Mouse (Mus musculus) intestine, embryonic 15.5 days (tissue): ENCODE measurements around the gene Tns2. TPM values are rescaled to one million over a fixed set of nuclear protein-coding genes. Genes with fewer than 3 reads are reported as not detected.
A peak's percentile ranks its signal among the peaks of the same experiment; 100 is the strongest.

Experiments used
- ATAC-seq: fragments of 200-750 bp; cut with Nextera tagmentation; 2 replicates; pipeline ENCODE4 v1.8.0; 2017; ENCODE audit warnings: moderate TSS enrichment, moderate library complexity
- H3K27ac ChIP-seq: fragments of 300-500 bp; sonication (generic); 2 replicates; pipeline ENCODE4 v1.5.1; 2015; ENCODE audit warnings: mild to moderate bottlenecking, inconsistent platforms
- H3K27me3 ChIP-seq: fragments of 300-500 bp; sonication (generic); replicated peaks from 2 replicates; pipeline ENCODE4 v1.6.1; 2015; ENCODE audit warnings: inconsistent platforms
- H3K36me3 ChIP-seq: fragments of 300-500 bp; sonication (generic); 2 replicates; pipeline ENCODE4 v1.6.1; 2015; ENCODE audit warnings: inconsistent platforms
- H3K4me1 ChIP-seq: fragments of 300-500 bp; sonication (generic); replicated peaks from 2 replicates; pipeline ENCODE4 v1.6.1; 2015; ENCODE audit warnings: inconsistent platforms
- H3K4me2 ChIP-seq: fragments of 300-500 bp; sonication (generic); replicated peaks from 2 replicates; pipeline ENCODE4 v1.6.1; 2015; ENCODE audit warnings: mild to moderate bottlenecking, inconsistent platforms
- H3K4me3 ChIP-seq: fragments of 300-500 bp; sonication (generic); replicated peaks from 2 replicates; pipeline ENCODE4 v1.5.1; 2015; ENCODE audit warnings: inconsistent platforms
- H3K9ac ChIP-seq: fragments of 300-500 bp; sonication (generic); 2 replicates; pipeline ENCODE4 v1.6.1; 2015; ENCODE audit warnings: inconsistent platforms
- H3K9me3 ChIP-seq: fragments of 300-500 bp; sonication (generic); 2 replicates; pipeline ENCODE4 v1.6.1; 2016; ENCODE audit warnings: inconsistent platforms
- WGBS: fragments of 180-500 bp; shearing (Covaris S2); methylation state at CpG from one replicate; pipeline ENCODE4 v1.1.7; 2015; 5-methylcytosine and 5-hydroxymethylcytosine counted together
- polyA plus RNA-seq: library from polyadenylated mRNA; unstranded; fragments of >200 nt; fragmentation: Nextera tagmentation; extraction: Ambion mirVana; gene quantifications from 2 replicates; pipeline ENCODE4 v1.2.1, GENCODE M21; 2015

Tns2 gene
- polyA plus RNA-seq, 1 experiment from 2014 or later = 28.2 TPM

DNA sequence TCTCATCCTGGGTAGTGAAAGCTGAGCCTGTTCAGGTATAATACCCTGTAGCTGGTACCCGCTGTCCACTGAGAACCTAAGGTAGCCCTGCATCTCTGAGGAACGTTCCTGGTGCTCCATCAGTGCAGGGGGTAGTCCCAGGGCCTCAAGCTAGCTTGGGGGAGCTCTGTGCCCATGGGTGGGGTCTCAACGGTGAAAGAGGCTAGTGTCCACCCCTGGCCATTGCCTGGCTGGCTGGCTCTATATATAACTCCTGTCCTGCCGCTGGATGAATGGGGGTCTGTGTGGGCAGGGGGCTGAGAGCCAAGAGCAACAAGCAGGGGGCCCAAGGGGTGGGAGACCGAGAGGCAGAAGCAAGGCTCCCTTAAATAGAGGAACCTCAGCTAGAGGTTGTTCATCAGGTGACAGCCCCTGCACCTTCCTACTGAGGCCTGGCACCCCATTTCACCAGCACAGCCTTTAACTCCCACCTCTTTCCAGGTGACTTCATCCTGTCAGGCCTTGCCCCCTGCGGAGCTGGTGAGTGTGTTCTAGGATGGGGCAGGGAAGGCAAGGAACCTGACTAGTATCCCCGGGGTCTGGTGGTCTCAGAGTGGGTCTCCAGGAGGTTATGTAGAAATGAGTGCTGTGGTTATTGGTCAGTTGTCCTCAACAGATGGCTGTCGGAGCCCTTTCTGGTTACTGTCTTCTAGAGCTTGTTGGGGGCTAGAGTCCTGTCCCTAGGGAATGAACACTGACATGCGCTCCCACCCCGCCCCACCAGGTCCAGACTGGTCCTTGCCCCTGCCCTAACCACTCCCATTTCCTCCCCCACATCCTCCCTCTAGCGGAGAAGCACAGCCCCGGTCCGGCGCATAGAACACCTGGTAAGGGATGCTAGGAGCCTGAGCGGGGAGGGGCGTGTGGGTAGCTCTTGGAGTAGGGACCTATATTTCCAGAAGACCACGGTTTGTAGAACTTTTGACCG lies 5.8 kb downstream of the Tns2 start:
- no peaks in the 10 kb centered on the region for H3K27me3 ChIP-seq
- peak overlapping the region; percentile 65 for H3K4me2 ChIP-seq
- H3K9ac ChIP-seq = no peak overlapping the region
- H3K9me3 ChIP-seq = no peaks in the 10 kb centered on the region
- no peak overlapping the region for H3K27ac ChIP-seq
- 0 out of 2 replicates have a peak overlapping the region, but pooled peaks have one; percentile 33 for H3K4me3 ChIP-seq
- H3K36me3 ChIP-seq = peaks cover 16% of the 10 kb centered on the region
- peaks cover 64% of the 10 kb centered on the region for H3K4me1 ChIP-seq
- WGBS = 40% methylated on average over 18 of the region's 18 CpGs
- no peak for ATAC-seq

- peaks cover 19% of the 10 kb centered on the region for H3K36me3 ChIP-seq
- ATAC-seq = peak; percentile 16; the same call in 1 of the 2 replicates
- 26% methylated on average over 38 of the region's 38 CpGs for WGBS
Observed at GRCm38 (mm10) chr15:102106754-102107456, 6.7 kb downstream of the Tns2 start.

GRCm38 (mm10) chr15:102107689-102108573 lies 7.7 kb downstream of the Tns2 start:
- ATAC-seq = no peak
- H3K27ac ChIP-seq = no peak overlapping the region
- H3K9me3 ChIP-seq = no peaks in the 10 kb centered on the region
- H3K4me3 ChIP-seq = no peak overlapping the region
- 45% methylated on average over 13 of the region's 13 CpGs for WGBS
- H3K36me3 ChIP-seq = peaks cover 23% of the 10 kb centered on the region
- H3K27me3 ChIP-seq = no peaks in the 10 kb centered on the region
- H3K4me1 ChIP-seq = peaks cover 46% of the 10 kb centered on the region
- no peak overlapping the region for H3K9ac ChIP-seq
- H3K4me2 ChIP-seq = peak overlapping the region; percentile 65; the same call in 1 of the 2 replicates

More at GRCm38 (mm10) chr15:102106754-102107456, 6.7 kb downstream of the Tns2 start:
- H3K9ac ChIP-seq = peak overlapping the region; percentile 36; the same call in 1 of the 2 replicates
- H3K27ac ChIP-seq = no peak overlapping the region
- peak overlapping the region; percentile 65 for H3K4me2 ChIP-seq
- H3K27me3 ChIP-seq = no peaks in the 10 kb centered on the region
- peak overlapping the region; percentile 33 for H3K4me3 ChIP-seq
- H3K9me3 ChIP-seq = no peaks in the 10 kb centered on the region
- peaks cover 56% of the 10 kb centered on the region for H3K4me1 ChIP-seq

GRCm38 (mm10) chr15:102108651-102109525 lies 8.7 kb downstream of the Tns2 start:
- Histone ChIP-seq H3K9me3 (no peaks in the 10 kb centered on the region), H3K27me3 (no peaks in the 10 kb centered on the region), H3K4me3 (no peak overlapping the region), H3K9ac (no peak overlapping the region), H3K27ac (no peak overlapping the region), H3K4me2 (no peak overlapping the region), H3K4me1 (peaks cover 41% of the 10 kb centered on the region), H3K36me3 (peaks cover 31% of the 10 kb centered on the region)
- 50% methylated on average over 18 of the region's 18 CpGs for WGBS
- peak; percentile 26 for ATAC-seq

- Histone ChIP-seq H3K4me1 (peaks cover 30% of the 10 kb centered on the region), H3K4me3 (no peak overlapping the region), H3K27me3 (no peaks in the 10 kb centered on the region), H3K4me2 (no peak overlapping the region), H3K9me3 (no peaks in the 10 kb centered on the region), H3K9ac (no peak overlapping the region), H3K27ac (no peak overlapping the region), H3K36me3 (peaks cover 31% of the 10 kb centered on the region)
- WGBS = 86% methylated on average over 7 of the region's 7 CpGs
- ATAC-seq = no peak
Observed at GRCm38 (mm10) chr15:102110271-102110670, 10.1 kb downstream of the Tns2 start.

GRCm38 (mm10) chr15:102110701-102111494 lies 10.7 kb downstream of the Tns2 start:
- H3K27me3 ChIP-seq = no peaks in the 10 kb centered on the region
- WGBS = 72% methylated on average over 29 of the region's 29 CpGs
- no peak overlapping the region for H3K27ac ChIP-seq
- H3K4me1 ChIP-seq = peaks cover 25% of the 10 kb centered on the region
- ATAC-seq = no peak
- H3K4me2 ChIP-seq = no peak overlapping the region
- no peak overlapping the region for H3K4me3 ChIP-seq
- H3K9me3 ChIP-seq = no peaks in the 10 kb centered on the region
- H3K36me3 ChIP-seq = peaks cover 37% of the 10 kb centered on the region
- no peak overlapping the region for H3K9ac ChIP-seq

GRCm38 (mm10) chr15:102111495-102111829 lies 11.2 kb downstream of the Tns2 start:
- WGBS = 80% methylated on average over 11 of the region's 11 CpGs
- H3K9ac ChIP-seq = no peak overlapping the region

DNA sequence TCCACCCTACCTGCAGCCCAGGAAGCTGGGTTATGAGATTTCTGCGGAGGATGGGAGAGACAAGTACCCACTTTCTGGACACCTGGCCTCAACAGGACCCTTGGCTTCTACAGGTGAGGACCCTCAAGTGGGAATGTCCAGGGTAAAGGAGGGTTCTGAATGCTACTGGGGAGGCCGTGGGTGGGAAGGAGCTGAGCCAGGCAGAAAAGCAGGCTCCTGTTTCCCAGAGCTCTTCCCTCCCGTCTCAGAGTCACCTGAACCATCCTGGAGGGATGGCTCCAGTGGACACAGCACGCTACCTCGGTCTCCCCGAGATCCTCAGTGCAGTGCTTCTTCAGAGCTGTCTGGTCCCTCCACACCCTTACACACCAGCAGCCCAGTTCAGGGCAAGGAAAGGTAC lies 12.0 kb downstream of the Tns2 start:
- no peaks in the 10 kb centered on the region for H3K9me3 ChIP-seq
- no peak overlapping the region for H3K4me3 ChIP-seq
- no peak overlapping the region for H3K9ac ChIP-seq
- H3K4me1 ChIP-seq = peaks cover 22% of the 10 kb centered on the region
- H3K27ac ChIP-seq = no peak overlapping the region
- H3K4me2 ChIP-seq = no peak overlapping the region
- no peaks in the 10 kb centered on the region for H3K27me3 ChIP-seq
- peaks cover 45% of the 10 kb centered on the region for H3K36me3 ChIP-seq
- WGBS = 94% methylated on average over 6 of the region's 6 CpGs
- ATAC-seq = no peak

More at GRCm38 (mm10) chr15:102111495-102111829, 11.2 kb downstream of the Tns2 start:
- peaks cover 39% of the 10 kb centered on the region for H3K36me3 ChIP-seq
- H3K4me1 ChIP-seq = peaks cover 24% of the 10 kb centered on the region
- ATAC-seq = no peak
- H3K4me3 ChIP-seq = no peak overlapping the region
- no peak overlapping the region for H3K4me2 ChIP-seq
- H3K27me3 ChIP-seq = no peaks in the 10 kb centered on the region
- no peak overlapping the region for H3K27ac ChIP-seq
- H3K9me3 ChIP-seq = no peaks in the 10 kb centered on the region

DNA sequence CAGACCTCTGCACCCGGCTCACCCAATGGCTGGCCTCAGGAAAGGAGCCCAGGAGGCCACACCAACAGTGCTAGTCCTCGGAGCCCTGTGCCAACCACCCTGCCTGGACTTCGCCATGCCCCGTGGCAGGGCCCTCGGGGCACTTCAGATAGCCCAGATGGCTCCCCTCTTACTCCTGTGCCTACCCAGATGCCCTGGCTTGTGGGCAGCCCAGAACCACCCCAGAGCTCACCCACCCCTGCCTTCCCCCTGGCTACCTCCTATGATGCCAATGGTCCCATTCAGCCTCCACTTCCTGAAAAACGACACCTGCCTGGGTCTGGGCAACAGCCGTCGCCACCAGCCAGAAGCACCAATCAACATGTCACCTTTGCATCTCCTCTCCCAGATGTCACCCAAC lies 12.6 kb downstream of the Tns2 start:
- no peak overlapping the region for H3K27ac ChIP-seq
- no peak overlapping the region for H3K9ac ChIP-seq
- no peak overlapping the region for H3K4me2 ChIP-seq
- H3K4me1 ChIP-seq = peaks cover 19% of the 10 kb centered on the region
- no peak for ATAC-seq
- no peaks in the 10 kb centered on the region for H3K9me3 ChIP-seq
- peaks cover 48% of the 10 kb centered on the region for H3K36me3 ChIP-seq
- WGBS = 80% methylated on average over 8 of the region's 8 CpGs
- H3K4me3 ChIP-seq = no peak overlapping the region
- no peaks in the 10 kb centered on the region for H3K27me3 ChIP-seq

GRCm38 (mm10) chr15:102113674-102114073 lies 13.5 kb downstream of the Tns2 start:
- 84% methylated on average over 4 of the region's 4 CpGs for WGBS
- no peak for ATAC-seq
- Histone ChIP-seq H3K4me3 (no peak overlapping the region), H3K27me3 (no peaks in the 10 kb centered on the region), H3K4me1 (peaks cover 16% of the 10 kb centered on the region), H3K4me2 (no peak overlapping the region), H3K36me3 (peaks cover 48% of the 10 kb centered on the region), H3K9me3 (no peaks in the 10 kb centered on the region), H3K27ac (no peak overlapping the region), H3K9ac (no peak overlapping the region)
